Mouse (Mus musculus) left cerebral cortex, postnatal 4 days (tissue): ENCODE measurements around the gene Chit1. TPM values are rescaled to one million over a fixed set of nuclear protein-coding genes. Genes with fewer than 3 reads are reported as not detected.

Source experiments
- total RNA-seq, 2 experiments: library from RNA; stranded (reverse); gene quantifications; 2 replicates each; pipeline ENCODE4 v1.2.3; 2021

The Chit1 gene
- total RNA-seq, 2 experiments from 2014 or later = 0.48 to 0.54 TPM

Other genes starting within 250 kb of the Chit1 start
- 1 to 10 TPM; 2.3 to 2.7 TPM for gene Optc, start 203.2 kb upstream of the Chit1 start, total RNA-seq
- 1 to 10 TPM; 1.9 to 2.6 TPM for gene Prelp, start 189.8 kb upstream of the Chit1 start, total RNA-seq
- gene Fmod, start 74.0 kb upstream of the Chit1 start, total RNA-seq = 10 to 100 TPM; 19.0 to 20.0 TPM
- 1 to 10 TPM; 7.9 to 8.1 TPM for gene Btg2, start 32.1 kb upstream of the Chit1 start, total RNA-seq
- gene Chil1, start 70.9 kb downstream of the Chit1 start, total RNA-seq = 1 to 10 TPM; 1.1 to 2.0 TPM
- under 1 TPM in 1 of 2 experiments, not detected in 1; 0.18 TPM for gene Mybph, start 82.2 kb downstream of the Chit1 start, total RNA-seq
- gene Adora1, start 124.2 kb downstream of the Chit1 start, total RNA-seq = 10 to 100 TPM; 75.5 to 76.4 TPM
- gene Myog, start 178.7 kb downstream of the Chit1 start, total RNA-seq = not detected
- 10 to 100 TPM; 62.6 to 72.1 TPM for gene Ppfia4, start 221.7 kb downstream of the Chit1 start, total RNA-seq